Mouse (Mus musculus) midbrain, embryonic 16.5 days (tissue): ENCODE measurements at regions not wholly inside any gene's neighbourhood (a gene's known extent, or its start where the extent isn't known, plus 50 kb on each side); places are given as distances from the start of the nearest gene placed in this dataset.

Experiments used
- ATAC-seq: fragments of 200-750 bp; cut with Nextera tagmentation; 2 replicates; pipeline ENCODE4 v1.8.0; 2017; ENCODE audit warnings: moderate TSS enrichment
- H3K27ac ChIP-seq: fragments of 300-500 bp; sonication (generic); 2 replicates; pipeline ENCODE4 v1.5.1; 2014; ENCODE audit warnings: mild to moderate bottlenecking, low read length, mixed read lengths
- H3K27me3 ChIP-seq: fragments of 300-500 bp; sonication (generic); 2 replicates; pipeline ENCODE4 v1.6.1; 2014; ENCODE audit warnings: low read depth, low read length, mixed read lengths; ENCODE audit not compliant: control insufficient read depth, insufficient read depth
- H3K36me3 ChIP-seq: fragments of 300-500 bp; sonication (generic); 2 replicates; pipeline ENCODE4 v1.6.1; 2014; ENCODE audit warnings: mild to moderate bottlenecking, low read length, moderate library complexity, mixed read lengths; ENCODE audit not compliant: control insufficient read depth, insufficient read depth
- H3K4me1 ChIP-seq: fragments of 300-500 bp; sonication (generic); 2 replicates; pipeline ENCODE4 v1.6.1; 2014; ENCODE audit warnings: mild to moderate bottlenecking, low read length, mixed read lengths; ENCODE audit not compliant: control insufficient read depth, insufficient read depth
- H3K4me2 ChIP-seq: fragments of 300-500 bp; sonication (generic); 2 replicates; pipeline ENCODE4 v1.6.1; 2014; ENCODE audit warnings: mild to moderate bottlenecking, low read length, mixed read lengths
- H3K4me3 ChIP-seq: fragments of 300-500 bp; sonication (generic); 2 replicates; pipeline ENCODE4 v1.5.1; 2014; ENCODE audit warnings: low read depth, mild to moderate bottlenecking, low read length, moderate library complexity, mixed read lengths
- H3K9ac ChIP-seq: fragments of 300-500 bp; sonication (generic); 2 replicates; pipeline ENCODE4 v1.6.1; 2014; ENCODE audit warnings: low read depth, low read length, mixed read lengths
- H3K9me3 ChIP-seq: fragments of 300-500 bp; sonication (generic); replicated peaks from 2 replicates; pipeline ENCODE4 v1.6.1; 2014; ENCODE audit warnings: mild to moderate bottlenecking, low read length, mixed read lengths; ENCODE audit not compliant: control insufficient read depth, poor library complexity, severe bottlenecking
- WGBS: fragments of 180-500 bp; shearing (Covaris S2); extraction: QIAGEN DNeasy Blood & Tissue Kit; methylation state at CpG from one replicate; pipeline ENCODE4 v1.1.7; 2014; 5-methylcytosine and 5-hydroxymethylcytosine counted together

DNA sequence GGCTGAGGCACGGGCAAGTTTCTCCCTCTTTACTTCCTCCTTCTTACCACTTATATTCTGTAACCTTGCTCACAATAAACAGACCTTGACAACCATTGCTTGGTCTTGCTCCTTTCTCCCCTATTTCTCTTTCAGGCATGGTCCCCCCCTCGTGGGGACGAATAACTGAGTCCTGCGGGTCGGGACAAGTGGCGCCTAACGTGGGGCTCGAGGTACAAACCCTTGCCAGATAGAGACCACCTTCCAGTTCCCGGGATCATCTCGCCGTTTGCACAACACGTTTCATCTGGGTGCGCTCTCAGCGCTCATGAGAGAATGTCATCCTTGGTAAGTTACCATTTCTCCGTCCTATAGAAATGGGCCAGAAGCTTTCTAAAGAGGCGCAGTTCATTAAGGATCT is 79.6 kb upstream of the Foxn3 start:
- H3K4me1 ChIP-seq, result peaks cover 18% of the 10 kb centered on the region
- no peak overlapping the region for H3K4me3 ChIP-seq
- no peak overlapping the region for H3K4me2 ChIP-seq
- H3K36me3 ChIP-seq, result no peaks in the 10 kb centered on the region
- H3K27me3 ChIP-seq, result no peaks in the 10 kb centered on the region
- H3K9ac ChIP-seq, result no peak overlapping the region
- H3K9me3 ChIP-seq, result no peaks in the 10 kb centered on the region; the same call in none of the 2 replicates
- no peak for ATAC-seq
- WGBS, result 98% methylated on average over 16 of the region's 16 CpGs
- H3K27ac ChIP-seq, result no peak overlapping the region

GRCm38 (mm10) chr12:99642131-99642895 is 78.9 kb upstream of the Foxn3 start:
- H3K4me2 ChIP-seq, result no peak overlapping the region
- H3K4me1 ChIP-seq, result peaks cover 18% of the 10 kb centered on the region
- no peak for ATAC-seq
- no peaks in the 10 kb centered on the region for H3K36me3 ChIP-seq
- no peaks in the 10 kb centered on the region for H3K27me3 ChIP-seq
- WGBS, result 81% methylated on average over 7 of the region's 7 CpGs
- H3K4me3 ChIP-seq, result no peak overlapping the region
- H3K9me3 ChIP-seq, result no peaks in the 10 kb centered on the region; the same call in none of the 2 replicates
- H3K9ac ChIP-seq, result no peak overlapping the region
- no peak overlapping the region for H3K27ac ChIP-seq

- ATAC-seq, result no peak
- Histone ChIP-seq H3K4me1 (peaks cover 18% of the 10 kb centered on the region), H3K36me3 (no peaks in the 10 kb centered on the region), H3K9ac (no peak overlapping the region; the same call in 1 of the 2 replicates), H3K4me2 (peak overlapping the region; percentile 55), H3K9me3 (no peaks in the 10 kb centered on the region; the same call in none of the 2 replicates), H3K27ac (no peak overlapping the region), H3K4me3 (peak overlapping the region; percentile 17; the same call in 1 of the 2 replicates), H3K27me3 (no peaks in the 10 kb centered on the region)
- 37% methylated on average over 7 of the region's 9 CpGs for WGBS
These were observed 77.9 kb upstream of the Foxn3 start for GRCm38 (mm10) chr12:99641278-99641677.

DNA sequence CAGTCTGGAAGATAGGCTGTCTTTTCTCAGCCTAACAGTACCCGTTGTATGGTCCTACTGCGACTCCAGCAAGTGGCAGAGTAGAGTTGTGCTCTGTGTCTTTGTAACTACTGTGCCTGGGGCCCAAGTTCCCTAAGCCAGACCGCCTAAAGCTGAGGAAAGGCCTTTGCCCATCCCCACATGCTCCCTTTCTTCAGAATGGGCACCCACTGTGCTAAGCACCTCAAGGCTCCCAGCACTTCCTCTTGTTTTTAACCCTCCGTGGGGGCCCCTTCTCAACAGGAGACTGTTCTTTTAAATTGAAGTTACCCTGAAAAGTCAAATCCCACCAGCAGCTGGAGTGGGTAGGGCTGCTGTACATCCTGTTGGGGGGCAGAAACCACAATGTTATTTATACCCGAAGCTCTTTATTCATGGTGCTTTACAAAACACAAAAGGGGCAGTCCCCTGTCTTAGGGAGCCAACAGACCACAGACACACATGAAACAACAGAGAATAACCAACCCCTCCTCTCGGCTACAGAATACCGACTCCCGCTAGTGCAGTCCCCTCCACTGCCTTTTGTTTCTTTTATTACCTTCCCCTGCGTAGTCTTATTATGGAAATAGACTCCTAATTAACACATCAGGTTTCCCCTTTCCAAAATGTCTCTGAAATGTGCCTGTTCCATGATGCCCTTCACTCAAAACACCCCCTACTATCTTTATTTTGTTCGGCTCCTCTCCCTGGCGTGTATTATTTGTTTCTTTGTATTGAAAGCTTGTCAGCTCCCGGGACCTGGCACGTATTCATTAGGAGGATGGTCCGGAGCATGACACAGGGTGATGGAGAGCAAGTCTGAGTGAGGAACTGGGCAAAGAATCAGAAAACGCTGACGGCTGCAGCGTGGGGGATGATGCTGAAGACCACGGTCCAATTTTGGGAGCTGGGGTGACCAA is 77.1 kb upstream of the Foxn3 start:
- H3K36me3 ChIP-seq, result no peaks in the 10 kb centered on the region
- H3K27me3 ChIP-seq, result no peaks in the 10 kb centered on the region
- peaks cover 18% of the 10 kb centered on the region for H3K4me1 ChIP-seq
- 2% methylated on average over 18 of the region's 18 CpGs for WGBS
- ATAC-seq, result peak; percentile 67
- H3K4me2 ChIP-seq, result peak overlapping the region; percentile 55
- peak overlapping the region; percentile 42; the same call in 1 of the 2 replicates for H3K9ac ChIP-seq
- H3K9me3 ChIP-seq, result no peaks in the 10 kb centered on the region; the same call in none of the 2 replicates
- peak overlapping the region; percentile 17; the same call in 1 of the 2 replicates for H3K4me3 ChIP-seq
- H3K27ac ChIP-seq, result no peak overlapping the region; the same call in 1 of the 2 replicates

- Histone ChIP-seq H3K36me3 (no peaks in the 10 kb centered on the region), H3K4me1 (peaks cover 18% of the 10 kb centered on the region), H3K9ac (no peak overlapping the region), H3K4me2 (no peak overlapping the region), H3K27ac (no peak overlapping the region), H3K9me3 (no peaks in the 10 kb centered on the region; the same call in none of the 2 replicates), H3K4me3 (no peak overlapping the region), H3K27me3 (no peaks in the 10 kb centered on the region)
- WGBS, result 6% methylated on average over 8 of the region's 8 CpGs
- peak; percentile 83 for ATAC-seq
These were observed 76.4 kb upstream of the Foxn3 start for GRCm38 (mm10) chr12:99639847-99640213.

DNA sequence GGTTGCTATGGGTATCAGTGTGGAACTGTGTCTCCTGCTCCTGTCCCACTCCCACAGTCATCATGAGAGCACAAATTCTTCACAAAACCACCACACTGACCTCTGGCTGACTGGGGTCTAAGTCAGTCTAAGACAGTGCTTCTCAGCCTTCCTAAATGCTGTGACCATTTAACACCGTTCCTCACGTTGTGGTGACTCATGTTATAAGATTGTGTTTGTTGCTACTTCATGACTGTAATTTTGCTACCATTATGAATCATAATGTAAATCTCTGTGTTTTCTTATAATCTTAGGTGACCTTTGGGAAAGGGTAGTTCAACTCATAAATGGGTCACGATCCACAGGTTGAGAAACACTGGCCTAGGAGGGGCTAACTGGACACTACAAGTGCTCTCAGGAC is 75.7 kb upstream of the Foxn3 start:
- H3K36me3 ChIP-seq, result no peaks in the 10 kb centered on the region
- no peak overlapping the region for H3K4me2 ChIP-seq
- H3K27me3 ChIP-seq, result no peaks in the 10 kb centered on the region
- 89% methylated on average over 3 of the region's 3 CpGs for WGBS
- H3K9ac ChIP-seq, result no peak overlapping the region
- no peaks in the 10 kb centered on the region; the same call in 1 of the 2 replicates for H3K9me3 ChIP-seq
- peaks cover 18% of the 10 kb centered on the region for H3K4me1 ChIP-seq
- no peak for ATAC-seq
- H3K27ac ChIP-seq, result no peak overlapping the region
- no peak overlapping the region for H3K4me3 ChIP-seq

DNA sequence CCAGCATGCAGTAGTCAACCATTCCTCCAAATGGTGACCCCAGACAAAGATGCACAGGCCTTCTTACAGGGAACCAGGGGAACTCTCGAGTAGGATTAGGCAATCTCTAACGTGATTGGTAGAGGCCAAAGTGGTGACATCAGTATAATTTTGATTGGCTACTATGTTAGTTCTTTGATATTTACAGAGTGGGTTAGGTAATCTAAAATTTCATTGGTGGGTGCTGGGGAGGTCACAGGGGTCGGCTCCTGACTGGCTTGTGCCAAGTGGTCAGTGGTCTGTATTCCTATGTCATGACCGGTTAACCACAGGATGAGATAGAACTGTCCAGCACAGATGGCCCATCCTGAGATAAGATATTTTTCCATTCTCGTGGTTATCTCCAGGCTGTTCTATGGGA is 74.6 kb upstream of the Foxn3 start:
- no peak for ATAC-seq
- no peaks in the 10 kb centered on the region for H3K27me3 ChIP-seq
- H3K4me3 ChIP-seq, result no peak overlapping the region
- peaks cover 18% of the 10 kb centered on the region for H3K4me1 ChIP-seq
- H3K4me2 ChIP-seq, result no peak overlapping the region
- H3K9ac ChIP-seq, result no peak overlapping the region
- no peak overlapping the region for H3K27ac ChIP-seq
- no peaks in the 10 kb centered on the region for H3K36me3 ChIP-seq
- WGBS, result 90% methylated on average over 5 of the region's 5 CpGs
- H3K9me3 ChIP-seq, result no peaks in the 10 kb centered on the region

DNA sequence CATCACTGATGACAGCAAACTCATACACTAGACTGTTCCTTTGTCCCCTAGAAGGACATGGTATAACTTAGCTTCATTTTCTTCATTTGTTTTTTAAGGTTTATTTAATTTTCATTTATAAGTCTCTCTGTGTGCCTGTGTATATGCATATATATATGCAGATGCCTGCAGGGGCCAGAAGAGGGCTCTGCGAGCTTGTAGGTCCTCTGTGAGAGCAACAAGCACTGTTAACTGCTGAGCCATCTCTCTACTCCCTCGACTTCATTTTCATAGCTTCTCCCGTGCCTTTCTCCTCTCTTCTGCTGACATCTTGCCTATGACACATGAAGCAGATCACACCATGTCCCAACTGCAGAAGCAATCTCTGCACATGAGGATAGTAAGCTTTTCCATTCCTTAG is 72.9 kb upstream of the Foxn3 start:
- Histone ChIP-seq H3K27me3 (no peaks in the 10 kb centered on the region), H3K4me3 (no peak overlapping the region), H3K27ac (no peak overlapping the region), H3K9ac (no peak overlapping the region), H3K4me2 (no peak overlapping the region), H3K36me3 (no peaks in the 10 kb centered on the region), H3K9me3 (no peaks in the 10 kb centered on the region), H3K4me1 (peaks cover 17% of the 10 kb centered on the region)
- ATAC-seq, result no peak
- 86% methylated on average over 3 of the region's 3 CpGs for WGBS

DNA sequence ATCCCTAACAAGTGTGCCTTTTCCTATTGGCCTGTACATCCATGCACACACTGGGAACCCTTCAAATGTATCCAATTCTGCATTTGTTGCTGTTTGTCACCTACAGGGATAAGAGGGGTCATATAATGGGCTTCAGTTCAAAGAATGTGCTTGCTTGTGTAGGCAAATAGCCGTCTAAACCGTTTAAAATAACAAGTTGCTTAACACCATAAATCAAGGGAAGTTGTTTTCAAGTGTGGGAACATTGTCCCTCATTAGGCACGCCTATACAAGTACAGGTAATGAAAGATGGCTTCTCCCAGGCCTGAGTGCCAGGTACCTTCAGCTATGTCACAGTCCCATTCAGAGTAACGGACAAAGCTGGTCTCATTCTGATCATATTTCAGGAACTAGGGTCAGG is 72.0 kb upstream of the Foxn3 start:
- Histone ChIP-seq H3K27me3 (no peaks in the 10 kb centered on the region), H3K4me1 (peaks cover 9% of the 10 kb centered on the region), H3K4me3 (no peak overlapping the region), H3K27ac (no peak overlapping the region), H3K9ac (no peak overlapping the region), H3K9me3 (no peaks in the 10 kb centered on the region), H3K4me2 (no peak overlapping the region), H3K36me3 (no peaks in the 10 kb centered on the region)
- 86% methylated on average over 4 of the region's 4 CpGs for WGBS
- no peak for ATAC-seq
